Mouse (Mus musculus) ovary, postnatal 36 days (tissue): ENCODE results near the gene Otud3.

ENCODE experiments used
- DNase-seq: peaks from one replicate; pipeline ENCODE4 v3.0.0; 2022; ENCODE audit warnings: low spot score, mixed read lengths

The Otud3 gene

DNA sequence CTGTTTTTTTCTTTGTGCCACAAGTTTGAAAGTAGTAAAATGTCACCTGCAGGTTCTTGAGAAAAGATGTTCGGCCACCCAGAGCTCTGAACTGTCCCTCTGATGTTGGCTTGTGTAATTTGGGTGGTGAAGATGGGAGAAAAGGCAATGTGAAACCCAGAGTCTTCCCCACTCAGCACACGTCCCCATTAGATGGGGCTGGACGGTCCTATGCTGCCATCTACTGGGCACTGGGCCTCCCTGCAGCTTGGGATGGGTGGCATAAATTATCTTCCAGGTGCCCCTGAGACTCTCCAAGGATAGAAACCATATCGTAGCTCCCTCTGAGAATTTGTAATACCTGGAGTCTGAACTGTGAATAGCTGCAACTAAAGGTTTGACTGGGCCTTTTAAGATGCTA is 62.3 kb downstream of the Otud3 start:
- peak; percentile 69 for DNase-seq
